Mouse (Mus musculus) heart, embryonic 15.5 days (tissue): ENCODE measurements at regions not wholly inside any gene's neighbourhood (a gene's known extent, or its start where the extent isn't known, plus 50 kb on each side); places are given as distances from the start of the nearest gene placed in this dataset.

ENCODE experiments used
- ATAC-seq: fragments of 200-750 bp; cut with Nextera tagmentation; replicated peaks from 2 replicates; pipeline ENCODE4 v1.8.0; 2017; ENCODE audit warnings: low read depth, moderate TSS enrichment; ENCODE audit not compliant: insufficient number of reproducible peaks, insufficient read depth, low FRiP score
- H3K27ac ChIP-seq: fragments of 300-500 bp; sonication (generic); 2 replicates; pipeline ENCODE4 v1.5.1; 2015; ENCODE audit warnings: mild to moderate bottlenecking, inconsistent platforms
- H3K27me3 ChIP-seq: fragments of 300-500 bp; sonication (generic); 2 replicates; pipeline ENCODE4 v1.6.1; 2015; ENCODE audit warnings: inconsistent platforms
- H3K36me3 ChIP-seq: fragments of 300-500 bp; sonication (generic); 2 replicates; pipeline ENCODE4 v1.6.1; 2015; ENCODE audit warnings: mild to moderate bottlenecking, inconsistent platforms
- H3K4me1 ChIP-seq: fragments of 300-500 bp; sonication (generic); replicated peaks from 2 replicates; pipeline ENCODE4 v1.6.1; 2015; ENCODE audit warnings: inconsistent platforms
- H3K4me2 ChIP-seq: fragments of 300-500 bp; sonication (generic); 2 replicates; pipeline ENCODE4 v1.6.1; 2015; ENCODE audit warnings: inconsistent platforms, mild to moderate bottlenecking, moderate library complexity
- H3K4me3 ChIP-seq: fragments of 300-500 bp; sonication (generic); 2 replicates; pipeline ENCODE4 v1.5.1; 2015; ENCODE audit warnings: mild to moderate bottlenecking, inconsistent platforms
- H3K9ac ChIP-seq: fragments of 300-500 bp; sonication (generic); 2 replicates; pipeline ENCODE4 v1.6.1; 2015; ENCODE audit warnings: mild to moderate bottlenecking, inconsistent platforms
- H3K9me3 ChIP-seq: fragments of 300-500 bp; sonication (generic); replicated peaks from 2 replicates; pipeline ENCODE4 v1.6.1; 2016; ENCODE audit warnings: inconsistent platforms
- WGBS: fragments of 180-500 bp; shearing (Covaris S2); methylation state at CpG from one replicate; pipeline ENCODE4 v1.1.7; 2015; ENCODE audit warnings: mixed read lengths; 5-methylcytosine and 5-hydroxymethylcytosine counted together

GRCm38 (mm10) chr11:63827271-63827762, 94.8 kb downstream of the Hs3st3b1 start:
- Histone ChIP-seq H3K4me3 (no peak overlapping the region), H3K4me1 (peaks cover 27% of the 10 kb centered on the region; the same call in 1 of the 2 replicates), H3K4me2 (no peak overlapping the region), H3K9me3 (no peaks in the 10 kb centered on the region), H3K27ac (no peak overlapping the region), H3K27me3 (no peaks in the 10 kb centered on the region), H3K36me3 (no peaks in the 10 kb centered on the region), H3K9ac (no peak overlapping the region)
- ATAC-seq: no peak
- WGBS: 71% methylated on average over 6 of the region's 6 CpGs

DNA sequence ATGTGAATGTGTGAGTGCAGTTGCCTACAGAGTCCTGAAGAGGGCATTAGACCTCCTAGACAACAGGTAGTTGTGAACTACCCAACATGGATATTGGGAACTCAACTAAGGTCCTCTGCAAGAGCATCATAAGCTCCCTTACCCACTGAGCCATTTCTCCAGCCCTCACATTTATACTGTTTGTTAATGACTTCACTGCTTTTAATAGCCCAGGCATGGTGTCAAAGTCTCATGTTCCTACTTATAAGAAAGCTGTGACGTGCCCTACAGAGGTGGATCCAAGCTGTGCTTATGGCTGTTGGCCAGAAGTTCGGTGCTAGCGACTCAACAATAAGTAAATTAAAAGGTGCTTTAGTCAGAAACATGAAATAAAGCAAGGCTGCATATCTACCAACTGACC, 88.6 kb downstream of the Hs3st3b1 start:
- no peak overlapping the region for H3K9ac ChIP-seq
- 45% methylated on average over 3 of the region's 3 CpGs for WGBS
- ATAC-seq: no peak
- no peaks in the 10 kb centered on the region for H3K36me3 ChIP-seq
- H3K27me3 ChIP-seq: no peaks in the 10 kb centered on the region
- no peaks in the 10 kb centered on the region for H3K9me3 ChIP-seq
- H3K4me2 ChIP-seq: peak overlapping the region; percentile 44
- peak overlapping the region; percentile 86 for H3K27ac ChIP-seq
- H3K4me3 ChIP-seq: no peak overlapping the region
- peaks cover 36% of the 10 kb centered on the region for H3K4me1 ChIP-seq

GRCm38 (mm10) chr11:63834140-63834539, 88.0 kb downstream of the Hs3st3b1 start:
- Histone ChIP-seq H3K4me2 (peak overlapping the region; percentile 44), H3K4me1 (peaks cover 36% of the 10 kb centered on the region), H3K27ac (peak overlapping the region; percentile 86), H3K36me3 (no peaks in the 10 kb centered on the region), H3K27me3 (no peaks in the 10 kb centered on the region), H3K4me3 (no peak overlapping the region), H3K9ac (no peak overlapping the region), H3K9me3 (no peaks in the 10 kb centered on the region)
- WGBS: 34% methylated on average over 4 of the region's 4 CpGs
- ATAC-seq: peak; percentile 75

DNA sequence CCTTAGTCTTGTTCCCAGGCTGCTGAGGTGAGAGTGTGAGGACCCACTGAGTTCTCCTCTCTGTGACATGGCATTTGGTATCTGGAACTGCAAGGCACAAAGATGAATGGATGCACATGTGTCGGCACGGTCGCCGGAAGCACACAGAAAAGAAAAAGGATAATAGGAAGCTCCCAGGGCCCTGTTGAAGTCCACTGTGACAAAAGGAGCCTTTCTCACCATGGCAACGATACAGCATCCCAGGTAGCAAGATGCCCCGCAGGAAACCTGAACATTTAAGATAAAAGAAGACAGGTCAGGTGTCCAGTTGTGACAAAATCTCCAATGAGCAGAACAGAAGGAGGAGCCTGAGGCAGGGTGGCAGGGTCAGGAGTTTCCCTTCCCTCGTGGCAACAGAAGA, 87.5 kb downstream of the Hs3st3b1 start:
- Histone ChIP-seq H3K9ac (no peak overlapping the region), H3K4me1 (peaks cover 36% of the 10 kb centered on the region), H3K36me3 (no peaks in the 10 kb centered on the region), H3K9me3 (no peaks in the 10 kb centered on the region), H3K4me2 (peak overlapping the region; percentile 44), H3K4me3 (no peak overlapping the region), H3K27me3 (no peaks in the 10 kb centered on the region), H3K27ac (peak overlapping the region; percentile 86)
- 43% methylated on average over 7 of the region's 7 CpGs for WGBS
- no peak for ATAC-seq
